Mouse (Mus musculus): ENCODE measurements around the gene Ntrk3. TPM values are rescaled to one million over a fixed set of nuclear protein-coding genes. Genes with fewer than 3 reads are reported as not detected.

The Ntrk3 gene
- polyA plus RNA-seq, 2 experiments, result 5.3 to 15.0 TPM

DNA sequence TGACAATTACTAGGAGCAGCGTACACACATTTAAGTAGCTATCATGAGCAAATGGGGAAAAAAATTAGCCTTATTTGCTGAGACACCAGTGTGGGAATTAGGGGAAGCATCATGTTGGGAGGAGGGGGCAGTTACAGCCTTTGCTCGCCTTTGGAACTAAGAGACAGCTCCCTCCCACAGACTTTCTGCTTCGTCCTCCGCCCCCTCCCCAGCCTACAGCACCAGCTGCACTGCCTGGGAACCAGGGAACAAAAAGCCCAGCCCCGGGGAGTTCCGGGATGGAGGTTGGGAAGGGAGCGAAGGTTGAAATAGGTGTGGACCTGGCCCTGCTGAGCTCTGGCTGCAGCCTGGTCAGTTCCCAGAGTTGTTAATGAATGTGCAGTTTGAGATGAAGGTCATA, 151.9 kb downstream of the Ntrk3 start:
- Histone ChIP-seq H3K36me3 (ENCODE audit: control insufficient read depth, insufficient read depth, low read length) (no peaks in the 10 kb centered on the region), H3K4me1 (ENCODE audit: control insufficient read depth, insufficient read depth, low read length) (no peaks in the 10 kb centered on the region), H3K27me3 (ENCODE audit: control insufficient read depth, insufficient read depth, low read length) (peaks cover 33% of the 10 kb centered on the region), H3K27ac (replicated peaks; ENCODE audit: low read depth, low read length) (no peak overlapping the region), H3K9me3 (ENCODE audit: control insufficient read depth, low read length) (no peaks in the 10 kb centered on the region), H3K9ac (ENCODE audit: low read depth, low read length, severe bottlenecking) (no peak overlapping the region), H3K4me2 (replicated peaks; ENCODE audit: low read depth, low read length, severe bottlenecking) (no peak overlapping the region), H3K4me3 (replicated peaks; ENCODE audit: low read length) (no peak overlapping the region)
- DNase-seq (ENCODE audit: low spot score) (no peak), ATAC-seq (ENCODE audit: low FRiP score, low read depth) (no peak)
- 37% methylated on average over 7 of the region's 7 CpGs for whole genome bisulfite sequencing
- TF ChIP-seq POLR2A (IDR thresholded peaks at IDR 0.05; ENCODE audit: borderline replicate concordance, extremely low read depth, insufficient read depth, insufficient read length), result no peak

GRCm38 (mm10) chr7:78584936-78585335, 152.9 kb downstream of the Ntrk3 start:
- Histone ChIP-seq H3K4me1 (ENCODE audit: control insufficient read depth, insufficient read depth, low read length) (no peaks in the 10 kb centered on the region), H3K4me2 (replicated peaks; ENCODE audit: low read depth, low read length, severe bottlenecking) (no peak overlapping the region), H3K27me3 (ENCODE audit: control insufficient read depth, insufficient read depth, low read length) (peaks cover 43% of the 10 kb centered on the region), H3K9me3 (ENCODE audit: control insufficient read depth, low read length) (no peaks in the 10 kb centered on the region), H3K4me3 (replicated peaks; ENCODE audit: low read length) (no peak overlapping the region), H3K36me3 (ENCODE audit: control insufficient read depth, insufficient read depth, low read length) (no peaks in the 10 kb centered on the region), H3K27ac (replicated peaks; ENCODE audit: low read depth, low read length) (no peak overlapping the region), H3K9ac (ENCODE audit: low read depth, low read length, severe bottlenecking) (no peak overlapping the region)
- DNase-seq (ENCODE audit: low spot score) (no peak), ATAC-seq (ENCODE audit: low FRiP score, low read depth) (no peak)
- TF ChIP-seq POLR2A (IDR thresholded peaks at IDR 0.05; ENCODE audit: borderline replicate concordance, extremely low read depth, insufficient read depth, insufficient read length), result no peak
- 60% methylated on average over 2 of the region's 2 CpGs for WGBS

GRCm38 (mm10) chr7:78584499-78584898, 153.3 kb downstream of the Ntrk3 start:
- DNase-seq (ENCODE audit: low spot score), result no peak
- no peak overlapping the region for H3K4me2 ChIP-seq (replicated peaks; ENCODE audit: low read depth, low read length, severe bottlenecking)
- no peak overlapping the region for H3K27ac ChIP-seq (replicated peaks; ENCODE audit: low read depth, low read length)
- H3K4me1 ChIP-seq (ENCODE audit: control insufficient read depth, insufficient read depth, low read length), result no peaks in the 10 kb centered on the region
- TF ChIP-seq POLR2A (IDR thresholded peaks at IDR 0.05; ENCODE audit: borderline replicate concordance, extremely low read depth, insufficient read depth, insufficient read length), result no peak
- WGBS, result 14% methylated on average over 3 of the region's 3 CpGs
- H3K27me3 ChIP-seq (ENCODE audit: control insufficient read depth, insufficient read depth, low read length), result peaks cover 47% of the 10 kb centered on the region
- H3K36me3 ChIP-seq (ENCODE audit: control insufficient read depth, insufficient read depth, low read length), result no peaks in the 10 kb centered on the region
- ATAC-seq (ENCODE audit: low FRiP score, low read depth), result no peak
- H3K9me3 ChIP-seq (ENCODE audit: control insufficient read depth, low read length), result no peaks in the 10 kb centered on the region
- H3K9ac ChIP-seq (ENCODE audit: low read depth, low read length, severe bottlenecking), result no peak overlapping the region
- H3K4me3 ChIP-seq (replicated peaks; ENCODE audit: low read length), result no peak overlapping the region

DNA sequence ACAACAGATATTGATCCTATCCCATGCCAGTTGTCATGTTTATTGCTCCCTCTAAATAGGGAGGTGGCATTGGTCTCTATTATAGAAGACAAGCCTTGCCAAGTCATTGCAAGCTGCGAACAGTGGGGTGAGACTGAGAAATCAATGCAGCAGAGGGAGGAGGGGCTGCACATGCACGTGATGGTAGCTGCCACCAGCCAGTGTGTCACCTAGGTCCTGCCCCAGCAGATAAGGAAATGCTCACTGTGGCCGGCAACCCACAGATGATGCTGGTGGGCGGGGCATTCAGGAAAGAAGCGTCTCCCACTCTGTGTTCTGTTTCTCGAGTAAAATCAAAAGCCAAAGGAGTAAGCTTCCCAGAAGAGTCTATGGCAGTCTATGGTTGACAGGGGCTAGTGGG, 154.1 kb downstream of the Ntrk3 start:
- Histone ChIP-seq H3K27me3 (ENCODE audit: control insufficient read depth, insufficient read depth, low read length) (peaks cover 56% of the 10 kb centered on the region), H3K4me1 (ENCODE audit: control insufficient read depth, insufficient read depth, low read length) (0 out of 2 replicates have a peak, but pooled peaks cover 1% of the 10 kb centered on the region), H3K9me3 (ENCODE audit: control insufficient read depth, low read length) (no peaks in the 10 kb centered on the region), H3K27ac (replicated peaks; ENCODE audit: low read depth, low read length) (no peak overlapping the region), H3K4me2 (replicated peaks; ENCODE audit: low read depth, low read length, severe bottlenecking) (no peak overlapping the region), H3K4me3 (replicated peaks; ENCODE audit: low read length) (no peak overlapping the region), H3K9ac (ENCODE audit: low read depth, low read length, severe bottlenecking) (no peak overlapping the region), H3K36me3 (ENCODE audit: control insufficient read depth, insufficient read depth, low read length) (no peaks in the 10 kb centered on the region)
- 56% methylated on average over 6 of the region's 6 CpGs for WGBS
- TF ChIP-seq POLR2A (IDR thresholded peaks at IDR 0.05; ENCODE audit: borderline replicate concordance, extremely low read depth, insufficient read depth, insufficient read length), result no peak
- DNase-seq (ENCODE audit: low spot score) (no peak), ATAC-seq (ENCODE audit: low FRiP score, low read depth) (no peak)

GRCm38 (mm10) chr7:78581341-78581740, 156.5 kb downstream of the Ntrk3 start:
- 20% methylated on average over 1 of the region's 1 CpGs for WGBS
- H3K27me3 ChIP-seq (ENCODE audit: control insufficient read depth, insufficient read depth, low read length), result peaks cover 79% of the 10 kb centered on the region
- no peak for TF ChIP-seq POLR2A (IDR thresholded peaks at IDR 0.05; ENCODE audit: borderline replicate concordance, extremely low read depth, insufficient read depth, insufficient read length)

More at GRCm38 (mm10) chr7:78581341-78581740, 156.5 kb downstream of the Ntrk3 start:
- H3K9me3 ChIP-seq (ENCODE audit: control insufficient read depth, low read length), result no peaks in the 10 kb centered on the region
- H3K4me1 ChIP-seq (ENCODE audit: control insufficient read depth, insufficient read depth, low read length), result 0 out of 2 replicates have a peak, but pooled peaks cover 3% of the 10 kb centered on the region
- no peak overlapping the region for H3K4me2 ChIP-seq (replicated peaks; ENCODE audit: low read depth, low read length, severe bottlenecking)
- DNase-seq (ENCODE audit: low spot score) (no peak), ATAC-seq (ENCODE audit: low FRiP score, low read depth) (no peak)
- H3K27ac ChIP-seq (replicated peaks; ENCODE audit: low read depth, low read length), result no peak overlapping the region
- H3K4me3 ChIP-seq (replicated peaks; ENCODE audit: low read length), result no peak overlapping the region
- no peak overlapping the region for H3K9ac ChIP-seq (ENCODE audit: low read depth, low read length, severe bottlenecking)
- H3K36me3 ChIP-seq (ENCODE audit: control insufficient read depth, insufficient read depth, low read length), result no peaks in the 10 kb centered on the region
